Mouse (Mus musculus) kidney, embryonic 16.5 days (tissue): Measurements from ENCODE around the gene Cdh13. TPM values are rescaled to one million over a fixed set of nuclear protein-coding genes. Genes with fewer than 3 reads are reported as not detected.
A peak's percentile ranks its signal among the peaks of the same experiment; 100 is the strongest.

Source experiments
- ATAC-seq: fragments of 200-750 bp; cut with Nextera tagmentation; 2 replicates; pipeline ENCODE4 v1.8.0; 2017; ENCODE audit warnings: moderate TSS enrichment; ENCODE audit not compliant: low FRiP score, low TSS enrichment
- H3K27ac ChIP-seq: fragments of 300-500 bp; sonication (generic); 2 replicates; pipeline ENCODE4 v1.5.1; 2014; ENCODE audit warnings: low read length
- H3K27me3 ChIP-seq: fragments of 300-500 bp; sonication (generic); 2 replicates; pipeline ENCODE4 v1.6.1; 2014; ENCODE audit warnings: low read length, control low read depth, mixed read lengths; ENCODE audit not compliant: insufficient read depth
- H3K36me3 ChIP-seq: fragments of 300-500 bp; sonication (generic); 2 replicates; pipeline ENCODE4 v1.6.1; 2014; ENCODE audit warnings: low read length, control low read depth, mixed read lengths; ENCODE audit not compliant: insufficient read depth
- H3K4me1 ChIP-seq: fragments of 300-500 bp; sonication (generic); 2 replicates; pipeline ENCODE4 v1.6.1; 2014; ENCODE audit warnings: low read length, control low read depth, mixed read lengths; ENCODE audit not compliant: insufficient read depth
- H3K4me2 ChIP-seq: fragments of 300-500 bp; sonication (generic); replicated peaks from 2 replicates; pipeline ENCODE4 v1.6.1; 2014; ENCODE audit warnings: low read depth, low read length
- H3K4me3 ChIP-seq: fragments of 300-500 bp; sonication (generic); 2 replicates; pipeline ENCODE4 v1.5.1; 2014; ENCODE audit warnings: mild to moderate bottlenecking, low read length
- H3K9ac ChIP-seq: fragments of 300-500 bp; sonication (generic); replicated peaks from 2 replicates; pipeline ENCODE4 v1.6.1; 2014; ENCODE audit warnings: low read length
- H3K9me3 ChIP-seq: fragments of 300-500 bp; sonication (generic); 2 replicates; pipeline ENCODE4 v1.6.1; 2016; ENCODE audit warnings: low read length, control low read depth
- WGBS: fragments of 180-500 bp; shearing (Covaris S2); extraction: QIAGEN DNeasy Blood & Tissue Kit; methylation state at CpG from one replicate; pipeline ENCODE4 v1.1.7; 2014; 5-methylcytosine and 5-hydroxymethylcytosine counted together
- polyA plus RNA-seq: library from polyadenylated mRNA; unstranded; fragments of >200 nt; fragmentation: Nextera tagmentation; extraction: Ambion mirVana; gene quantifications from 2 replicates; pipeline ENCODE4 v1.2.1, GENCODE M21; 2015

Cdh13 gene
- polyA plus RNA-seq, 1 experiment from 2014 or later = 2.0 TPM

DNA sequence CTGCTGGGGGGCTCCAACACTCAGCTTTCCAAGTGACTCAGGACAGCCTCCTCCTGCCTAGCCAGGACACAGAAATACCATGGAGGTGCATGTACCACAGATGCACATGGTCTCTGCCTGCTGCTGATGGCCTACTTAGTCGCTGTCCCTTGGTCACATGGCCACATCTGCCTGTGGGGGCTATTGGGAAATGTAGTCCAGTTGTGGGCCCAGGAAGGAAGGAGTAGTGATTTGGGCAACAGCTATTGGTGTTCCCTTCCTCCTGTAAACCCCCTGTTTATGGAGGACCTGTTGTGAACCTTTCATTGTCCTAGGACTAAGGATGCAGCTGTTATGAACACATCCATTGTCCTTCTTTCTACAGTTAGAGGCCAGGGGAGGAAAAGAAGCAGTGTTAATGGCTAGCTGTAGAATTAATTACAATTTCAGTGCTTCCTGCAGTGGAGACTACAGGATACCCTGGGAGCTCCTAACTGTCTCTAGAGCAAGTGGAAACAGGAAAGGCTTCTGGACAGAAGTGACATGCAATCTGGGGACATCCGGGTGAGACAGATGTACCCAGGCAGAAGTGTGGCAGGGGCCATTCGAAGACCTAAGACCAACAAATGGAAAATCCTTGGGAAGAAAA lies 150.1 kb downstream of the Cdh13 start:
- Histone ChIP-seq H3K27ac (no peak overlapping the region), H3K9ac (no peak overlapping the region), H3K4me2 (no peak overlapping the region), H3K36me3 (no peaks in the 10 kb centered on the region), H3K4me3 (no peak overlapping the region), H3K4me1 (no peaks in the 10 kb centered on the region), H3K27me3 (no peaks in the 10 kb centered on the region), H3K9me3 (no peaks in the 10 kb centered on the region)
- peak; percentile 42; the same call in 1 of the 2 replicates for ATAC-seq
- 79% methylated on average over 3 of the region's 3 CpGs for WGBS

DNA sequence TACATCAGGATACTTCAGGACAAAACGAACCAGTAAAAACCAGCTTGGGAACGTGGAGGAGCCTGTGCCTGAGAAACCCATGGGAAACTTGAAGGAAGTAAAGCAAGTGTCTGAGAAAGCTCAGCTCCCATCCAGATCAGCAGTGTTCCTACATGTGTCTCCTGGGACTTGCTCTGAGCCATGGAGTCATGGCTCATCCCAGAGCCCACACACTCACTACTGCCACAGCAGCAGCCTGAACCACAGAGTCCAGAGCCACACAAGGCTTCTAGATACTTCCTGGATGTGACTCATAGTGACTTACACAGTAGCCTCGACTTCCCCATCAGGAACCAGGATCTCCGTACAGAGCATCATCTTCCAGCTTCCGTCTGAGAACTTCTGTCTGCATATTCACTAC lies 153.2 kb downstream of the Cdh13 start:
- no peaks in the 10 kb centered on the region for H3K4me1 ChIP-seq
- no peak for ATAC-seq
- H3K4me2 ChIP-seq = no peak overlapping the region
- H3K36me3 ChIP-seq = no peaks in the 10 kb centered on the region
- H3K9me3 ChIP-seq = no peaks in the 10 kb centered on the region
- no peaks in the 10 kb centered on the region for H3K27me3 ChIP-seq
- H3K4me3 ChIP-seq = no peak overlapping the region
- H3K9ac ChIP-seq = no peak overlapping the region
- H3K27ac ChIP-seq = no peak overlapping the region
- 86% methylated on average over 5 of the region's 5 CpGs for WGBS

DNA sequence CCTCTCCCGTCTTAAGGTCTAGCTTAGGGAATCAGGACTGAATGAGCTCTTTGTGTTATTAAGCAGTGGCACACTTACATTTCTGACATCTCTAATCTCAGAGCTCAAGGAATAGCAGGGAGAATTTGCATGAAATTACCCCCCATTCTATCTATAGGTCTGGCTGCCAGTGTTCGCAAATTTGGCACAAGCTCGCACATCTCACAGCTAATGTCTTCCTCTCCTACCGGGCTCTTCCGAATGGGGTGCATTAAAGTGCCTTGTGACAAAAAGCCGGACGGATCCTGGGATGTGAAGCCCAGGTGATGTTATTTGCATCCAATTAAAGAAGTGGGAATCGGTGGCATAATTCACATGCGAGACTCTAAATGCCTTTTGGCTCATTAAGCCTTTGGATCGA lies 153.6 kb downstream of the Cdh13 start:
- Histone ChIP-seq H3K9ac (no peak overlapping the region), H3K4me3 (no peak overlapping the region), H3K36me3 (no peaks in the 10 kb centered on the region), H3K27me3 (no peaks in the 10 kb centered on the region), H3K27ac (no peak overlapping the region), H3K4me2 (no peak overlapping the region), H3K9me3 (no peaks in the 10 kb centered on the region), H3K4me1 (no peaks in the 10 kb centered on the region)
- no peak for ATAC-seq
- 84% methylated on average over 10 of the region's 10 CpGs for WGBS

DNA sequence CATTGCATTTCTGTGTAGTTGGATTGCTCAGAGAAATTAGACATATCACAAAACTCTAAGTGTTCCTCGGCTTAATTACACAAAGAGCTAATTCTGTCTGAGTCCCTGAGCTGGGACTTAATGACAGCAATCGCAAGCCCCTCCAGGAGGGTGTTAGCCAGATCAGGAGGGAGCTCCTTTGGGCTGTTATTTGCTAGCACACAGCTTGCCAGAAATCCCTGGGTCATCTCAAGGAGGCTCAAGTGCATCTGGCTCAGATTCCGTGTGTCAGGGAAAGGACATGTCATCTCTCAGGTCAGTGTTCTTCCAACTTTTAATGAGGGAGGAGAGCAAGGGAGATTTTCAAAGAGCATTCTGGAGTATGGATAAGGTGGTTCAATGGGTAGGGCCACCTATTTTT lies 154.3 kb downstream of the Cdh13 start:
- WGBS = 48% methylated on average over 3 of the region's 3 CpGs
- Histone ChIP-seq H3K4me1 (no peaks in the 10 kb centered on the region), H3K27me3 (no peaks in the 10 kb centered on the region), H3K4me2 (no peak overlapping the region), H3K4me3 (no peak overlapping the region), H3K27ac (no peak overlapping the region), H3K9me3 (no peaks in the 10 kb centered on the region), H3K36me3 (no peaks in the 10 kb centered on the region), H3K9ac (no peak overlapping the region)
- ATAC-seq = no peak

DNA sequence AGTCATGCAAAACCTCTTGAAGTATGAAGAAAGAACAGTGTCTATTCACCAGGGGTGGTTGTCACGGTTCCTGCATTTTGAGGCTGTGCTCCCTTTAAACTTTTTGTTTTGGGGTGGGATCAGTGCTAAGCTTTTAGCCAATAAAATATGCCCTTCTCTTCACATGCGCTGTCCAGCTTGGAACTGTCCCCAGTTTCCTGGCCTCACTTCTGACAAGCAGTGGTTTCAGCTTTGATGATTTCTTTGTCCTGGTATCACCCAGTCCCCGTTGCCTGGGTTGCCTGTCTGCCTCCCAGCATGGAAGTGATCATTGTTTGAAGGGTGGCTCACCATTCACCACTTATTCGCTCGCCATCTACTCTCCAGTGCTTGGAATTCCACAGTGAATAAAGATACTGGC lies 156.3 kb downstream of the Cdh13 start:
- Histone ChIP-seq H3K27ac (no peak overlapping the region), H3K4me1 (no peaks in the 10 kb centered on the region), H3K4me3 (no peak overlapping the region), H3K4me2 (no peak overlapping the region), H3K9ac (no peak overlapping the region), H3K9me3 (no peaks in the 10 kb centered on the region), H3K36me3 (no peaks in the 10 kb centered on the region), H3K27me3 (no peaks in the 10 kb centered on the region)
- WGBS = 81% methylated on average over 5 of the region's 5 CpGs
- ATAC-seq = no peak

DNA sequence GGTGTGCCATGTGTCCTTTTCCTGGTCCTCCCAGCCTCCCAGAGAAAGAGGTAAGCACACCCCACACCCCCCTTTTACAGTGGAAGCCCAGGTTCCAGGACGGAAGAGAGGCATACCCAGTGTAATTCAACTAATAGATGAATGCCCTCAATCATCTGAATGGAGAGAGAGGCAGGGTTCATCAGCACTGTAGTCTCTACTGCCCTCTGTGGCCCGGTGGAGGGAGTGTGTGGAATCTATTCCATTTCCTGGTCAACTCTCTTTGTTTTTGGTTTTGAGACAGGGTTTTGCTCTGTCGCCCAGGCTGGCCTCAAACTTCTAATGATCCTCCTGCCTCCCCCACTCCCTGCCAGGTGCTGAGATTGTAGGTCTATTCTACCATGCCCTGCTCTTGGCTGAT lies 159.8 kb downstream of the Cdh13 start:
- Histone ChIP-seq H3K4me1 (no peaks in the 10 kb centered on the region), H3K9me3 (no peaks in the 10 kb centered on the region), H3K4me3 (no peak overlapping the region), H3K4me2 (no peak overlapping the region), H3K27ac (no peak overlapping the region), H3K9ac (no peak overlapping the region), H3K36me3 (no peaks in the 10 kb centered on the region), H3K27me3 (no peaks in the 10 kb centered on the region)
- 57% methylated on average over 3 of the region's 3 CpGs for WGBS
- ATAC-seq = no peak

DNA sequence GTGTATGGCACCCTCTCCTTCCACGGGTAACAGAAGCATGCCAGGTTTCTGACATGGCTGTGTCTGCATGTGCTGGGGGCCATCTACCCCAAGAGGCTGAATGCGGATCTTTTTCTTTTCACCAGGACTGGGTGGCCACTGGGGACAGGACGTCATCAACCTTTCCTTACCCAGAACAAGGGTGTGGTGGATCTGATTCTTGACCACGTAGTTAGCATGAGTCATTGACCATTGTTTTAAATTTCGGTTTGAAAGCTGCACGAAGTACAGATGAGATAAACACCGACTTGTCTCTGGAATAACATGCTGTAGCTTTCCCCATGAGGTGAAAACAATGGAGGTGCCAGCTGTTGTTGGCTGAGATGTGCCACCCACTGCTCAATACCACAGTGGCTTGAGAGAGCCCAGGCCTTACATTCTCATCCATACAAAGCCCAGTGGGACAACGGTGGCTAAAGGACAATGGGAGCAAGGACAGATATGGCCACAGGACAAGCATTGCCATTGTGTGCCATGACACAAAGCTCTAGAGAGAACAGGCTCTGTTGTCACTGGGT lies 161.2 kb downstream of the Cdh13 start:
- WGBS = 83% methylated on average over 8 of the region's 8 CpGs
- Histone ChIP-seq H3K27ac (no peak overlapping the region), H3K4me1 (no peaks in the 10 kb centered on the region)

DNA sequence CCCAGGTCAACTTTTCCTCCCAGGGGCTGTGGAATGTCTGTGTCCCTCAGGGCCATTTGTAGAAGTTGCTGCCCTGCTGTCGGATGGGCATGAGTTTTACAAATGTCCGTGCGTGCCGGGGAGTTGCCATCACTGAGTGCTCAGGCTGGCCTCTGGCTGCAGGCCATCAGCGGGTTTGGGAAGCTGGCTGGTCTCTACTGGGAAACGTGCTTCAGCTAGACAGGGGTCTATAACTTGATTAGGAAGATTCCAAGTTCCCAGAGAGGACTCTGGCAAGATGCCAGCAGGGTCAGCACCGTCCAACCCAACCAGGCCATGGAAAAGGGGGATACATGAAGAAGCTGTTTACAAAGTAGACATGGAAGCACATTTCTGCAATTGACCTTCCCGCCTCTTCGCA lies 163.0 kb downstream of the Cdh13 start:
- Histone ChIP-seq H3K4me1 (no peaks in the 10 kb centered on the region), H3K27ac (no peak overlapping the region), H3K4me2 (no peak overlapping the region), H3K36me3 (no peaks in the 10 kb centered on the region), H3K9me3 (no peaks in the 10 kb centered on the region), H3K9ac (no peak overlapping the region), H3K4me3 (no peak overlapping the region), H3K27me3 (no peaks in the 10 kb centered on the region)
- 78% methylated on average over 9 of the region's 9 CpGs for WGBS
- no peak for ATAC-seq

More for the DNA sequence above, 161.2 kb downstream of the Cdh13 start:
- Histone ChIP-seq H3K4me3 (no peak overlapping the region), H3K27me3 (no peaks in the 10 kb centered on the region), H3K9ac (no peak overlapping the region), H3K4me2 (no peak overlapping the region), H3K9me3 (no peaks in the 10 kb centered on the region), H3K36me3 (no peaks in the 10 kb centered on the region)
- ATAC-seq = no peak

DNA sequence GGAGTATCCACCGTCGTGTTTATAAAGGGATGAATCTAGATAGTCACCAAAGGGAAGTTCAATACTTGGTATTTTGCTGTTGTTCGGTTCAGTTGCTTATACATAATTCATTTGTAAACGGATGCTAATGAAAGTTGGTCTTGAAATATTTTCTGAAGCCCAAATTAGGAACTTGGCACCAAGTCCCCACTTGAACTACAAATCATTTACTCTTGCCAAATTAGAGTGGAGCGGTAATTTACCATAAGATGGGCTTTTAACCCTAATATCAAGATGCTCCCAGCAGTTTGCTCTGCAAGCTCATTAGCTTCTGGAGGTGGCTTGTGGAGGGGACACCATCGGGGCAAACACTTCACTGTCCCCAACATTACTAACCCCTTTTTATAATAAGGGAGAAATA lies 164.5 kb downstream of the Cdh13 start:
- no peak for ATAC-seq
- H3K4me1 ChIP-seq = no peaks in the 10 kb centered on the region
- H3K4me2 ChIP-seq = no peak overlapping the region
- no peaks in the 10 kb centered on the region for H3K9me3 ChIP-seq
- H3K27me3 ChIP-seq = no peaks in the 10 kb centered on the region
- WGBS = 87% methylated on average over 6 of the region's 6 CpGs
- H3K9ac ChIP-seq = no peak overlapping the region
- H3K36me3 ChIP-seq = no peaks in the 10 kb centered on the region
- no peak overlapping the region for H3K27ac ChIP-seq
- H3K4me3 ChIP-seq = no peak overlapping the region

DNA sequence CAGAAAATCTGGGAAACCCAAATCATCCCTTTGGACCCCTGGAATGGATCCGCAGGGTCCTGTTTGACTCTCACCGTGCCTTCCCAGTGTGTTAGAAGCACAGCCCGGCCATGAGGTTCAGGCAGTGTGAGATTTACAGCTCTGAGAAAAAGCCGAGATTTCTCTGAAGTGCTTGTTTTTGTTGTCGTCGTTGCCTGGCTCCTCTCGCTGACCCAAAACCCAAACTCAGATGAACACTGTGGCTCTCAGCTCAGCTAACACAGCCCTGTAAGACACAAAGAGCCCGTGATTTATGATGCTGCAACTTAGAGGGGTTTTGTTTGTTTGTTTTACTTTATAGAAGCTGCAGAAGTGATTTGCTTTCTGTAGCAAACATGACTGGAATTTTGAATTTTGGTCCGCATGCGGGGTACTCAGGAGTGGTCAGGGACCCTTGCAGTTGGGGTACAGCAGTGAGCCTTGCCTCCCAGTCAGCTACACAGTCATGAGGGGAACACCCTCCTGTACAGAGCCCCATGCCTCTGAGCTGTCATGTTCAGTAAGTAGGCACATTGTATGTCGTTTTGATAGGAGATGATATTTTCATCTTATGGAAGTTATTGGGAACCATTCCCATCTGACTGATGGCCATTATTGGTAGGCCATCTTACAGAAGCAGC lies 169.0 kb downstream of the Cdh13 start:
- Histone ChIP-seq H3K9ac (no peak overlapping the region), H3K4me2 (no peak overlapping the region), H3K9me3 (no peaks in the 10 kb centered on the region), H3K27me3 (no peaks in the 10 kb centered on the region), H3K4me3 (no peak overlapping the region), H3K4me1 (no peaks in the 10 kb centered on the region), H3K27ac (no peak overlapping the region), H3K36me3 (no peaks in the 10 kb centered on the region)
- peak; percentile 59; the same call in 1 of the 2 replicates for ATAC-seq
- WGBS = 22% methylated on average over 11 of the region's 11 CpGs
